8 mouse cellular contexts compared by ENCODE assay signal in the genomic region with DNA sequence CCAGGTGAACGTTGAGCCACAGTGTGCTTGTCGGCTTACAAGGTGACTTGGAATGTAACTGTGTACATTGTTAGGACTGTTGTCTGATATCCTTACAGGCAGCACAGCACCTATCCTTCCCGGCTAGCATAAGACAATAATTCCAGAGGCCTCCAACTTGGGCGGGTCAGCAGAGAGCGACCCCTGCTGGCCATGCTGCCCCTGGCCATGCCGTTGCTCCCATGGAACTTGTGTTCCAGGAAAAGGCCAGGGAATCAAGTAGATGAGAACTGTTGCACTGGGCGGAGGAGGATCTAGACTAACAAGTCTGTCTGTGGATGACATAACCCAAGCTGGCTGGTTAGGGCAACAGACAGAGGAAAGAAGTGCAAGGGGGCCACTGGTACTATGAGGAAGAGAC. TPM values are rescaled to one million over a fixed set of nuclear protein-coding genes. Genes with fewer than 3 reads are reported as not detected.
A peak's percentile ranks its signal among the peaks of the same experiment; 100 is the strongest.
DNase-seq lines count a peak whose midpoint lies in the region; ATAC-seq and TF ChIP-seq lines count a peak whose summit lies in the region.

No protein-coding gene starts in this region.

- intact Hi-C loops in heart, postnatal 25 days (cut with DNase I): loop anchor here (2.0 kb wide), 1 partner anchor 131 kb away; the partner anchor contains the start of gene Cdk17

- TF ChIP-seq POLR2A in cortical plate, adult 2 months (IDR thresholded peaks at IDR 0.05; ENCODE audit: extremely low read depth, insufficient read depth, low read length): no peak

- in situ Hi-C loops in Patski (cut with MboI; ENCODE audit: low pct_unique_long_range_greater_than_20kb): loop anchor here (10.0 kb wide), 2 partner anchors 133 to 263 kb away; no protein-coding TSS in a partner anchor

- no peak overlapping the region for H3K9ac ChIP-seq in heart, embryonic 14.5 days (ENCODE audit: low read length)

- CTCF ChIA-PET in Patski (lab: Charles Lee): interaction anchor here (0.7 to 3.3 kb wide), 14 partner anchors 9 to 238 kb away, joined by 3 to 11 read pairs (median 4); partner anchors contain the start of gene Cdk17

- DNase-seq in heart, adult 11 months: peak; percentile 97
- no peak for DNase-seq in heart, postnatal 25 days (ENCODE audit: low spot score)
- no peak for DNase-seq in Patski (ENCODE audit: low read depth, low spot score)
- DNase-seq in limb, embryonic 10.5 days (ENCODE audit: low spot score): peak; percentile 63
- peak; percentile 64 for DNase-seq in neural tube, embryonic 10.5 days (ENCODE audit: extremely low spot score, low spot score)

- no peak overlapping the region for H3K27ac ChIP-seq in cortical plate, adult 2 months (ENCODE audit: insufficient read depth, low read length)
- peak overlapping the region in 1 of 2 experiments; percentile 56; a peak in 2 of 4 replicates for H3K27ac ChIP-seq in heart, embryonic 14.5 days (replicated peaks in 1 of 2; ENCODE audit: control insufficient read depth in 1 of 2, insufficient read depth in 1 of 2, low read depth in 2 of 2, low read length in 2 of 2)
- no peak overlapping the region for H3K27ac ChIP-seq in limb, embryonic 10.5 days

- ATAC-seq in Patski: peak; percentile 56
- no peak for ATAC-seq in heart, embryonic 14.5 days (ENCODE audit: insufficient number of reproducible peaks, insufficient read depth, low FRiP score, low read depth)
- ATAC-seq in activated CD4-positive, CD25-positive, alpha-beta regulatory T cell, adult 4 months: no peak

- peak; percentile 86 for TF ChIP-seq CTCF in Patski (IDR thresholded peaks at IDR 0.05)
- peak; percentile 57 for TF ChIP-seq CTCF in cortical plate, adult 2 months (IDR thresholded peaks at IDR 0.05; ENCODE audit: extremely low read depth, insufficient read depth, low read length)

- H3K27me3 ChIP-seq in Patski: no peaks in the 10 kb centered on the region
- H3K27me3 ChIP-seq in heart, embryonic 14.5 days (ENCODE audit: control insufficient read depth, insufficient read depth, low read length): no peaks in the 10 kb centered on the region
- H3K27me3 ChIP-seq in limb, embryonic 10.5 days (ENCODE audit: low read depth, poor library complexity, severe bottlenecking): no peaks in the 10 kb centered on the region

- 0 out of 2 replicates have a peak, but pooled peaks cover 4% of the 10 kb centered on the region for H3K36me3 ChIP-seq in heart, embryonic 14.5 days (ENCODE audit: control insufficient read depth, insufficient read depth, low read length)
- peaks cover 45% of the 10 kb centered on the region for H3K36me3 ChIP-seq in limb, embryonic 10.5 days

- 27% methylated on average over 7 of the region's 7 CpGs for WGBS in heart, embryonic 14.5 days
- WGBS in limb, embryonic 10.5 days: 47% methylated on average over 7 of the region's 7 CpGs

- H3K4me2 ChIP-seq in heart, embryonic 14.5 days (ENCODE audit: low read length): peak overlapping the region; percentile 28

- no peaks in the 10 kb centered on the region for H3K4me1 ChIP-seq in cortical plate, adult 2 months (ENCODE audit: control insufficient read depth, insufficient read depth, low read length)
- H3K4me1 ChIP-seq in heart, embryonic 14.5 days (ENCODE audit: control insufficient read depth in 2 of 2, insufficient read depth in 2 of 2, low read length in 2 of 2): peaks cover 15 to 54% of the 10 kb centered on the region in 2 experiments
- peaks cover 38% of the 10 kb centered on the region for H3K4me1 ChIP-seq in limb, embryonic 10.5 days

- H3K4me3 ChIP-seq in cortical plate, adult 2 months (ENCODE audit: insufficient read depth, low read length): no peak overlapping the region
- H3K4me3 ChIP-seq in heart, embryonic 14.5 days (ENCODE audit: control insufficient read depth in 1 of 2, insufficient read depth in 1 of 2, low read depth in 1 of 2, low read length in 2 of 2): no peak overlapping the region
- H3K4me3 ChIP-seq in limb, embryonic 10.5 days: no peak overlapping the region

- POLR2A ChIA-PET in Patski (lab: Charles Lee): interaction anchor here (0.6 to 1.6 kb wide), 3 partner anchors 14 to 41 kb away, joined by 3 to 4 read pairs (median 4); no protein-coding TSS in a partner anchor

- H3K9me3 ChIP-seq in heart, embryonic 14.5 days (ENCODE audit: control insufficient read depth, low read length): 0 out of 2 replicates have a peak, but pooled peaks cover 2% of the 10 kb centered on the region
- H3K9me3 ChIP-seq in limb, embryonic 10.5 days (replicated peaks): no peaks in the 10 kb centered on the region

RNA-seq across cellular contexts. Expression of gene Elk3, which starts 19.6 kb away (rescaled TPM):
- total RNA-seq in heart, postnatal 25 days (2021): 10 to 100 TPM; 45.1 to 48.7 TPM
- polyA plus RNA-seq in Patski (2021): 65.2 TPM
- 6.5 and 6.9 TPM in 2 replicates for polyA plus RNA-seq in cortical plate, adult 2 months (2012; rRNA removed)
- 42.8 and 46.5 TPM in 2 replicates for polyA plus RNA-seq in heart, embryonic 14.5 days (2014; fragmentation: Nextera tagmentation; extraction: Ambion mirVana)
- 34.0 and 36.0 TPM in 2 replicates for polyA plus RNA-seq in limb, embryonic 10.5 days (2016; fragmentation: Nextera tagmentation; extraction: Ambion mirVana)
- 10 to 100 TPM; 30.4 to 37.0 TPM for polyA plus RNA-seq in activated CD4-positive, CD25-positive, alpha-beta regulatory T cell, adult 4 months (2017; shearing (Covaris generic))

Comparison
In these comparisons a context has a peak if more than half of its experiments do, and no peak if none do; other contexts are left out.
1. DNase-seq: peak in heart, adult 11 months (single experiment), limb, embryonic 10.5 days (single experiment) and neural tube, embryonic 10.5 days (single experiment); none in heart, postnatal 25 days (single experiment) and Patski (single experiment).